Mouse (Mus musculus) urinary bladder, postnatal 36 days (tissue): Measurements from ENCODE around the gene Ap2m1.

Source experiments
- DNase-seq, 2 experiments: peaks; one replicate each; pipeline ENCODE4 v3.0.0; 2022; ENCODE audit warnings: low spot score in 2 of 2, mixed read lengths in 1 of 2

The Ap2m1 gene

GRCm38 (mm10) chr16:20529375-20529774 is 5.9 kb upstream of the Ap2m1 start:
- no peak for DNase-seq

- DNase-seq: no peak
These were observed 4.3 kb upstream of the Ap2m1 start for GRCm38 (mm10) chr16:20530941-20531340.

GRCm38 (mm10) chr16:20534617-20535295 is 522 bp upstream of the Ap2m1 start:
- DNase-seq: no peak

- no peak for DNase-seq
These were observed 895 bp downstream of the Ap2m1 start for GRCm38 (mm10) chr16:20536081-20536665.

- DNase-seq: no peak
These were observed 1.8 kb downstream of the Ap2m1 start for GRCm38 (mm10) chr16:20537071-20537471.

- no peak for DNase-seq
These were observed 2.5 kb downstream of the Ap2m1 start for GRCm38 (mm10) chr16:20537601-20538320.

GRCm38 (mm10) chr16:20539649-20540048 is 4.4 kb downstream of the Ap2m1 start:
- no peak for DNase-seq

- no peak for DNase-seq
These were observed 5.2 kb downstream of the Ap2m1 start for GRCm38 (mm10) chr16:20540438-20540837.

GRCm38 (mm10) chr16:20545696-20546095 is 10.4 kb downstream of the Ap2m1 start:
- no peak for DNase-seq

- DNase-seq: no peak
These were observed 12.1 kb downstream of the Ap2m1 start for GRCm38 (mm10) chr16:20547423-20547822.

GRCm38 (mm10) chr16:20548096-20548948 is 13.0 kb downstream of the Ap2m1 start, which contains the start of gene Abcf3:
Abcf3 (plus strand) TSS chr16:20548577.
- peak; percentile 93 to 98 for DNase-seq

GRCm38 (mm10) chr16:20549161-20549560 is 13.9 kb downstream of the Ap2m1 start:
- no peak for DNase-seq

GRCm38 (mm10) chr16:20551691-20552090 is 16.4 kb downstream of the Ap2m1 start:
- DNase-seq: no peak

- DNase-seq: no peak
These were observed 17.3 kb downstream of the Ap2m1 start for GRCm38 (mm10) chr16:20552594-20552993.

GRCm38 (mm10) chr16:20555000-20555399 is 19.7 kb downstream of the Ap2m1 start:
- no peak for DNase-seq

GRCm38 (mm10) chr16:20557381-20557780 is 22.1 kb downstream of the Ap2m1 start:
- DNase-seq: no peak

GRCm38 (mm10) chr16:20565075-20565474 is 29.8 kb downstream of the Ap2m1 start:
- DNase-seq: no peak

- no peak for DNase-seq
These were observed 54.2 kb downstream of the Ap2m1 start, which contains the start of gene Vwa5b2 for GRCm38 (mm10) chr16:20589366-20589938. Vwa5b2 (plus strand) TSS chr16:20589471.

- no peak for DNase-seq
These were observed 54.8 kb downstream of the Ap2m1 start for GRCm38 (mm10) chr16:20589939-20590679.

- DNase-seq: no peak
These were observed 55.4 kb downstream of the Ap2m1 start for GRCm38 (mm10) chr16:20590680-20591038.
